Comparison of ENCODE assay signal across 19 mouse cellular contexts in the genomic region with DNA sequence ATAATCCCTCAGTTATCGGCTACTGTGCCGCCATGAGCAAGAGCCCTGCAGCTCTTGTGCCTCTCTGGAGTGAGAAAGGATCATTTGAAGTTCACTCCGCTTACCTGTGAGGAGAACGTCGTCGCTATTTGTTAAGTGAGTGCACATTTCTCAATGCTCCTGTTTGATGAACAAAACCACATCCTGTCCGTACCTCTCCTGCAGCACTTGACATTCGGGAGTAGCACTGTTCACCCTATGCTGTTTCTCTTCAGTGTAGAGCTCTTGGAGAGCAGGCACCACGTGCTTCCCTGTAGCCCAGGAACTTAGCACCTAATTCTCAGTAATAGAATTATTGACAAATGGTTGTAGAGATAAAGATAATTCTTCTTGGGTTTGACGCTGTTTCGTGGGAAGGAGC. TPM values are rescaled to one million over a fixed set of nuclear protein-coding genes. Genes with fewer than 3 reads are reported as not detected.
DNase-seq lines count a peak whose midpoint lies in the region; ATAC-seq and TF ChIP-seq lines count a peak whose summit lies in the region.
"Had no signal": no experiment of that assay in that cellular context is flagged by ENCODE, and none has a peak within 500 bp of the region (broad histone marks: within the 10 kb centered on the region; RNA-seq: fewer than 3 reads in every experiment).

No protein-coding gene starts in this region.

- WGBS in kidney, adult 2 months = 92% methylated on average over 11 of the region's 11 CpGs
- 50% methylated on average over 11 of the region's 11 CpGs for WGBS in lung, embryonic 16.5 days
- 72% methylated on average over 11 of the region's 11 CpGs for WGBS in small intestine, adult 2 months

- TF ChIP-seq POLR2A in kidney, adult 2 months (IDR thresholded peaks at IDR 0.05; ENCODE audit: low read depth, low read length) = no peak
- no peak for TF ChIP-seq POLR2A in small intestine, adult 2 months (IDR thresholded peaks at IDR 0.05; ENCODE audit: low read depth, low read length)

- H3K9ac ChIP-seq in lung, embryonic 16.5 days (ENCODE audit: low read length) = no peak overlapping the region
- H3K9ac ChIP-seq: forebrain, embryonic 15.5 days; heart, embryonic 15.5 days; kidney, embryonic 15.5 days; limb, embryonic 13.5 days; liver, embryonic 14.5 days; midbrain, embryonic 13.5 days had no signal

- H3K36me3 ChIP-seq in kidney, adult 2 months (ENCODE audit: control insufficient read depth, insufficient read depth, low read length) = no peaks in the 10 kb centered on the region
- no peaks in the 10 kb centered on the region; the same call in 1 of the 2 replicates for H3K36me3 ChIP-seq in lung, embryonic 16.5 days (ENCODE audit: control insufficient read depth, insufficient read depth, low read length)
- H3K36me3 ChIP-seq in small intestine, adult 2 months (ENCODE audit: control insufficient read depth, insufficient read depth, low read length) = no peaks in the 10 kb centered on the region
- H3K36me3 ChIP-seq: forebrain, embryonic 15.5 days; heart, embryonic 15.5 days had no signal

- peaks cover 39% of the 10 kb centered on the region for H3K4me1 ChIP-seq in kidney, adult 2 months (ENCODE audit: control insufficient read depth, insufficient read depth, low read length)
- H3K4me1 ChIP-seq in lung, embryonic 16.5 days (replicated peaks; ENCODE audit: control insufficient read depth, insufficient read depth, low read length) = no peaks in the 10 kb centered on the region
- H3K4me1 ChIP-seq in small intestine, adult 2 months (ENCODE audit: control insufficient read depth, insufficient read depth, insufficient read length, low read length) = peaks cover 31% of the 10 kb centered on the region
- H3K4me1 ChIP-seq: heart, embryonic 15.5 days; kidney, embryonic 15.5 days; limb, embryonic 13.5 days had no signal

- no peaks in the 10 kb centered on the region for H3K27me3 ChIP-seq in kidney, adult 2 months (replicated peaks; ENCODE audit: control insufficient read depth, insufficient read depth, low read length)
- no peaks in the 10 kb centered on the region for H3K27me3 ChIP-seq in lung, embryonic 16.5 days (ENCODE audit: control insufficient read depth, insufficient read depth, low read depth, low read length)
- H3K27me3 ChIP-seq in small intestine, adult 2 months (ENCODE audit: control insufficient read depth, insufficient read depth, low read length) = no peaks in the 10 kb centered on the region
- H3K27me3 ChIP-seq: forebrain, embryonic 15.5 days; heart, embryonic 15.5 days; kidney, embryonic 15.5 days; limb, embryonic 13.5 days; midbrain, embryonic 13.5 days had no signal

- no peak overlapping the region for H3K4me3 ChIP-seq in kidney, adult 2 months (ENCODE audit: insufficient read depth, low read depth, low read length)
- no peak overlapping the region for H3K4me3 ChIP-seq in lung, embryonic 16.5 days (ENCODE audit: low read length)
- no peak overlapping the region for H3K4me3 ChIP-seq in small intestine, adult 2 months (ENCODE audit: low read depth, low read length)
- H3K4me3 ChIP-seq: forebrain, embryonic 15.5 days; heart, adult 2 months; heart, embryonic 15.5 days; kidney, embryonic 15.5 days; limb, embryonic 13.5 days; midbrain, embryonic 13.5 days had no signal

- no peak overlapping the region for H3K4me2 ChIP-seq in lung, embryonic 16.5 days (ENCODE audit: low read depth, low read length)
- H3K4me2 ChIP-seq: forebrain, embryonic 15.5 days; heart, embryonic 15.5 days; kidney, embryonic 15.5 days; limb, embryonic 13.5 days; midbrain, embryonic 13.5 days had no signal

- no peak for DNase-seq in kidney, adult 2 months
- DNase-seq in kidney, postnatal 14 days = no peak
- no peak for DNase-seq in ovary, postnatal 10 days (ENCODE audit: low spot score)
- no peak for DNase-seq in adrenal gland, postnatal 14 days
- no peak for DNase-seq in layer of hippocampus, adult 9-10 months (ENCODE audit: low spot score)
- DNase-seq: adrenal gland, adult 8-10 months; cerebellum, adult 9-11 months; gastrocnemius, postnatal 14 days; heart, adult 2 months; retina, postnatal 1 day had no signal

- TF ChIP-seq CTCF in kidney, adult 2 months (conservative IDR thresholded peaks at IDR 0.05; ENCODE audit: insufficient read depth, insufficient read length, low read depth, low read length) = no peak
- no peak for TF ChIP-seq CTCF in small intestine, adult 2 months (IDR thresholded peaks at IDR 0.05; ENCODE audit: extremely low read depth, insufficient read length, insufficient replicate concordance, low read depth, low read length)

- no peaks in the 10 kb centered on the region for H3K9me3 ChIP-seq in lung, embryonic 16.5 days (ENCODE audit: control insufficient read depth, low read length)
- H3K9me3 ChIP-seq: forebrain, embryonic 15.5 days; heart, embryonic 15.5 days; kidney, embryonic 15.5 days; limb, embryonic 13.5 days; midbrain, embryonic 13.5 days had no signal

- peak; percentile 93 for ATAC-seq in CD4-positive, CD25-positive, alpha-beta regulatory T cell, adult 4 months
- ATAC-seq in lung, embryonic 16.5 days (ENCODE audit: low read depth) = peak; percentile 95
- ATAC-seq: forebrain, embryonic 15.5 days; midbrain, embryonic 13.5 days had no signal

- H3K27ac ChIP-seq in kidney, adult 2 months (ENCODE audit: insufficient read depth, low read depth, low read length) = 0 out of 2 replicates have a peak overlapping the region, but pooled peaks have one; percentile 22
- no peak overlapping the region for H3K27ac ChIP-seq in lung, embryonic 16.5 days (ENCODE audit: low read length)
- peak overlapping the region; percentile 96; the same call in 1 of the 2 replicates for H3K27ac ChIP-seq in small intestine, adult 2 months (ENCODE audit: insufficient read depth, low read depth, low read length)
- H3K27ac ChIP-seq: forebrain, embryonic 15.5 days; heart, adult 2 months; heart, embryonic 15.5 days; kidney, embryonic 15.5 days; limb, embryonic 13.5 days; liver, embryonic 14.5 days; midbrain, embryonic 13.5 days had no signal

RNA-seq across cellular contexts. Expression of gene Atp1b1, which starts 44.5 kb away (rescaled TPM):
- 945 and 1,094 TPM in 2 replicates for polyA plus RNA-seq in kidney, adult 2 months (2012; rRNA removed)
- 1 to 10 TPM; 3.4 to 4.1 TPM for polyA plus RNA-seq in CD4-positive, CD25-positive, alpha-beta regulatory T cell, adult 4 months (2017; shearing (Covaris generic))
- 135 and 154 TPM in 2 replicates for polyA plus RNA-seq in lung, embryonic 16.5 days (2015; fragmentation: Nextera tagmentation; extraction: Ambion mirVana)
- 204 and 369 TPM in 2 replicates for polyA plus RNA-seq in small intestine, adult 2 months (2012; rRNA removed)
- 90.2 and 91.6 TPM in 2 replicates for total RNA-seq in adrenal gland, postnatal 14 days (2021)

Comparison
In these comparisons a context has a peak if more than half of its experiments do, and no peak if none do; other contexts are left out.
1. RNA of gene Atp1b1, which starts 44.5 kb away (polyA plus RNA-seq): 945 to 1,094 TPM in kidney, adult 2 months, 204 to 369 TPM in small intestine, adult 2 months and 135 to 154 TPM in lung, embryonic 16.5 days; 3.4 to 4.1 TPM in CD4-positive, CD25-positive, alpha-beta regulatory T cell, adult 4 months; every median in the first group is over 10 times any median in the second.